Mouse (Mus musculus) c-Kit-positive CD71-negative TER-119-negative erythroid progenitor cells, embryonic 14.5 days (primary cell): Measurements from ENCODE around the gene Fam219a.

Experiments used
- DNase-seq: peaks from one replicate; pipeline ENCODE4 v3.0.0-alpha.2; 2013; ENCODE audit warnings: low read depth

Gene Fam219a

GRCm38 (mm10) chr4:41569411-41569885, at the start of gene Fam219a, which contains the start of gene Dnaic1:
Gene Fam219a, minus strand, starts transcription at chr4:41569538.
Gene Dnaic1, plus strand, starts transcription at chr4:41569775.
- DNase-seq: peak; percentile 93

- no peak for DNase-seq
These were observed 46.6 kb upstream of the Fam219a start for GRCm38 (mm10) chr4:41615661-41616599.

- DNase-seq: peak; percentile 51
These were observed 44.8 kb upstream of the Fam219a start for GRCm38 (mm10) chr4:41614156-41614555.

GRCm38 (mm10) chr4:41612166-41612565, 42.8 kb upstream of the Fam219a start:
- DNase-seq: no peak

- no peak for DNase-seq
These were observed 41.2 kb upstream of the Fam219a start for GRCm38 (mm10) chr4:41610594-41610980.

- DNase-seq: no peak
These were observed 40.6 kb upstream of the Fam219a start for GRCm38 (mm10) chr4:41609681-41610593.

- peak; percentile 56 for DNase-seq
These were observed 37.4 kb upstream of the Fam219a start for GRCm38 (mm10) chr4:41606784-41607183.

GRCm38 (mm10) chr4:41604476-41605396, 35.4 kb upstream of the Fam219a start:
- no peak for DNase-seq

- DNase-seq: no peak
These were observed 33.5 kb upstream of the Fam219a start for GRCm38 (mm10) chr4:41602818-41603217.

- no peak for DNase-seq
These were observed 14.0 kb upstream of the Fam219a start for GRCm38 (mm10) chr4:41583353-41583752.

GRCm38 (mm10) chr4:41575914-41576313, 6.6 kb upstream of the Fam219a start:
- no peak for DNase-seq

GRCm38 (mm10) chr4:41573492-41573891, 4.2 kb upstream of the Fam219a start:
- DNase-seq: no peak

- no peak for DNase-seq
These were observed 2.2 kb upstream of the Fam219a start for GRCm38 (mm10) chr4:41571490-41571889.

GRCm38 (mm10) chr4:41568682-41569410, 492 bp downstream of the Fam219a start:
- DNase-seq: no peak

GRCm38 (mm10) chr4:41568239-41568638, 1.1 kb downstream of the Fam219a start:
- DNase-seq: no peak

GRCm38 (mm10) chr4:41566123-41566522, 3.2 kb downstream of the Fam219a start:
- no peak for DNase-seq

- DNase-seq: no peak
These were observed 6.0 kb downstream of the Fam219a start for GRCm38 (mm10) chr4:41563297-41563696.

GRCm38 (mm10) chr4:41557092-41557491, 12.2 kb downstream of the Fam219a start:
- no peak for DNase-seq

GRCm38 (mm10) chr4:41556311-41556953, 12.9 kb downstream of the Fam219a start:
- no peak for DNase-seq
